Mouse (Mus musculus) bone marrow, adult 2 months (tissue): ENCODE measurements around the gene Dock8. TPM values are rescaled to one million over a fixed set of nuclear protein-coding genes. Genes with fewer than 3 reads are reported as not detected.

Experiments used
- H3K27ac ChIP-seq: fragments of 200-500 bp; 2 replicates; pipeline ENCODE4 v1.5.1; 2012; ENCODE audit warnings: low read depth, mild to moderate bottlenecking, control low read depth, inconsistent platforms, low read length; ENCODE audit not compliant: control insufficient read depth, poor library complexity, insufficient read depth
- H3K4me1 ChIP-seq: fragments of 200-500 bp; 2 replicates; pipeline ENCODE4 v1.6.1; 2011; ENCODE audit warnings: low read length; ENCODE audit not compliant: control insufficient read depth, insufficient read depth
- H3K4me3 ChIP-seq: fragments of 200-500 bp; replicated peaks from 2 replicates; pipeline ENCODE3; 2011; ENCODE audit warnings: mild to moderate bottlenecking, low read depth, low read length, control low read depth; ENCODE audit not compliant: control insufficient read depth
- CTCF ChIP-seq: fragments of 200-500 bp; IDR thresholded peaks from 2 replicates; pipeline ENCODE4 v1.5.1; 2011; ENCODE audit warnings: low read length, control low read depth; ENCODE audit not compliant: control insufficient read depth, insufficient read depth
- POLR2A ChIP-seq: fragments of 200-500 bp; IDR thresholded peaks from 2 replicates; pipeline ENCODE4 v1.6.1; 2011; ENCODE audit warnings: low read depth, mild to moderate bottlenecking, control low read depth, low read length, borderline replicate concordance; ENCODE audit not compliant: control insufficient read depth
- whole genome bisulfite sequencing: fragments of 180-500 bp; shearing (Covaris S2); methylation state at CpG from one replicate; pipeline ENCODE4 v1.1.7; 2018; 5-methylcytosine and 5-hydroxymethylcytosine counted together
- polyA plus RNA-seq: library from polyadenylated mRNA; stranded (reverse); fragments of >200 nt; gene quantifications from 2 replicates; pipeline ENCODE4 v1.2.4, GENCODE M21; 2011; ENCODE audit warnings: low replicate concordance; ENCODE audit not compliant: missing spikeins, insufficient read depth, insufficient read length

Gene Dock8
- polyA plus RNA-seq, 1 experiment, result 40.8 TPM

- no peak overlapping the region for H3K4me3 ChIP-seq
- 81% methylated on average over 6 of the region's 6 CpGs for WGBS
- H3K27ac ChIP-seq, result no peak overlapping the region
- no peaks in the 10 kb centered on the region for H3K4me1 ChIP-seq
- no peak for TF ChIP-seq CTCF
- TF ChIP-seq POLR2A, result no peak
Observed at GRCm38 (mm10) chr19:25180547-25180946, 181.2 kb downstream of the Dock8 start.

- Histone ChIP-seq H3K4me3 (no peak overlapping the region), H3K4me1 (no peaks in the 10 kb centered on the region), H3K27ac (no peak overlapping the region)
- TF ChIP-seq CTCF, result no peak
- TF ChIP-seq POLR2A, result no peak
- 91% methylated on average over 7 of the region's 7 CpGs for WGBS
Observed at GRCm38 (mm10) chr19:25184076-25184475, 184.7 kb downstream of the Dock8 start.

- no peak for TF ChIP-seq POLR2A
- TF ChIP-seq CTCF, result no peak
- no peaks in the 10 kb centered on the region for H3K4me1 ChIP-seq
- WGBS, result 88% methylated on average over 5 of the region's 5 CpGs
Observed at GRCm38 (mm10) chr19:25186316-25186715, 187.0 kb downstream of the Dock8 start.

GRCm38 (mm10) chr19:25187681-25188080, 188.3 kb downstream of the Dock8 start:
- H3K4me1 ChIP-seq, result no peaks in the 10 kb centered on the region
- TF ChIP-seq POLR2A (no peak), CTCF (no peak)
- WGBS, result 93% methylated on average over 18 of the region's 18 CpGs
- no peak overlapping the region for H3K4me3 ChIP-seq
- no peak overlapping the region for H3K27ac ChIP-seq

More at GRCm38 (mm10) chr19:25186316-25186715, 187.0 kb downstream of the Dock8 start:
- Histone ChIP-seq H3K4me3 (no peak overlapping the region), H3K27ac (no peak overlapping the region)

- Histone ChIP-seq H3K4me1 (no peaks in the 10 kb centered on the region; the same call in 1 of the 2 replicates), H3K27ac (no peak overlapping the region), H3K4me3 (no peak overlapping the region)
- TF ChIP-seq CTCF, result no peak
- no peak for TF ChIP-seq POLR2A
- 90% methylated on average over 9 of the region's 9 CpGs for WGBS
Observed at GRCm38 (mm10) chr19:25193751-25194150, 194.4 kb downstream of the Dock8 start.

GRCm38 (mm10) chr19:25200081-25200860, 200.9 kb downstream of the Dock8 start:
- H3K4me3 ChIP-seq, result no peak overlapping the region
- 85% methylated on average over 13 of the region's 13 CpGs for WGBS
- H3K27ac ChIP-seq, result no peak overlapping the region
- TF ChIP-seq POLR2A (no peak), CTCF (no peak)
- no peaks in the 10 kb centered on the region for H3K4me1 ChIP-seq

GRCm38 (mm10) chr19:25203077-25203476, 203.7 kb downstream of the Dock8 start:
- TF ChIP-seq CTCF (no peak), POLR2A (no peak)
- Histone ChIP-seq H3K4me3 (no peak overlapping the region), H3K4me1 (no peaks in the 10 kb centered on the region), H3K27ac (no peak overlapping the region)
- 84% methylated on average over 12 of the region's 12 CpGs for WGBS

GRCm38 (mm10) chr19:25206969-25207368, 207.6 kb downstream of the Dock8 start:
- H3K4me1 ChIP-seq, result no peaks in the 10 kb centered on the region
- TF ChIP-seq CTCF, result no peak
- TF ChIP-seq POLR2A, result no peak
- WGBS, result 66% methylated on average over 12 of the region's 12 CpGs
- H3K27ac ChIP-seq, result no peak overlapping the region
- no peak overlapping the region for H3K4me3 ChIP-seq

- TF ChIP-seq CTCF (no peak), POLR2A (no peak)
- Histone ChIP-seq H3K4me1 (no peaks in the 10 kb centered on the region), H3K4me3 (no peak overlapping the region), H3K27ac (no peak overlapping the region)
- 31% methylated on average over 23 of the region's 23 CpGs for WGBS
Observed at GRCm38 (mm10) chr19:25207731-25208361, 208.5 kb downstream of the Dock8 start.
